Mouse (Mus musculus): ENCODE data around the gene 1700037C18Rik.
A peak's percentile ranks its signal among the peaks of the same experiment; 100 is the strongest.
"Not testable (repeated sequence)": the region's sequence is repeated elsewhere in the genome, so short reads cannot be mapped to it uniquely, and the experiment has no call there.

1700037C18Rik gene

GRCm38 (mm10) chr16:3872216-3873047, 36.1 kb downstream of the 1700037C18Rik start, which contains the start of gene Naa60:
Naa60 (plus strand) TSS chr16:3872375.
- DNase-seq (ENCODE audit: low read depth, low spot score) = peak; percentile 93

- no peak for DNase-seq (ENCODE audit: low read depth, low spot score)
Measured at GRCm38 (mm10) chr16:3871815-3872214, 36.7 kb downstream of the 1700037C18Rik start.

GRCm38 (mm10) chr16:3859254-3859653, 49.2 kb downstream of the 1700037C18Rik start:
- no peak for DNase-seq (ENCODE audit: low read depth, low spot score)

DNA sequence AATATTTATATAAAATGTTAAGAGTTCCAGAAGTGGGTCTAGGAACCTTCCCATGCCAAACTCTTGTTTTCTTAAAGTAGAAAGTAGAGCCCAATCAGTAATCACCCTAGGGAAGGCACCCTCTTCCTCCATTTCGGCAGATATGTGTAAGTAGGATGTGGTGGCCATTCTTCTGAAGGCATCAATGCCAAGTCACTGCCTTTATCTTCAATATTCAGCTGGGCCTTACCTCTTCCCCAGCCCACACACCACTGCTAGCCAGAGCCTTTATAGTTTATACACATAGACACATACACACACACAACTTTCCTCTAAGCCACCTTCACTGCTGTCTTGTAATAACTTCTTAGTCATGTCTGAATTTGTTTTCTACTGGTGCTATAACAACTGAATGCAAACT, 52.7 kb downstream of the 1700037C18Rik start:
- no peak for DNase-seq (ENCODE audit: low read depth, low spot score)

DNA sequence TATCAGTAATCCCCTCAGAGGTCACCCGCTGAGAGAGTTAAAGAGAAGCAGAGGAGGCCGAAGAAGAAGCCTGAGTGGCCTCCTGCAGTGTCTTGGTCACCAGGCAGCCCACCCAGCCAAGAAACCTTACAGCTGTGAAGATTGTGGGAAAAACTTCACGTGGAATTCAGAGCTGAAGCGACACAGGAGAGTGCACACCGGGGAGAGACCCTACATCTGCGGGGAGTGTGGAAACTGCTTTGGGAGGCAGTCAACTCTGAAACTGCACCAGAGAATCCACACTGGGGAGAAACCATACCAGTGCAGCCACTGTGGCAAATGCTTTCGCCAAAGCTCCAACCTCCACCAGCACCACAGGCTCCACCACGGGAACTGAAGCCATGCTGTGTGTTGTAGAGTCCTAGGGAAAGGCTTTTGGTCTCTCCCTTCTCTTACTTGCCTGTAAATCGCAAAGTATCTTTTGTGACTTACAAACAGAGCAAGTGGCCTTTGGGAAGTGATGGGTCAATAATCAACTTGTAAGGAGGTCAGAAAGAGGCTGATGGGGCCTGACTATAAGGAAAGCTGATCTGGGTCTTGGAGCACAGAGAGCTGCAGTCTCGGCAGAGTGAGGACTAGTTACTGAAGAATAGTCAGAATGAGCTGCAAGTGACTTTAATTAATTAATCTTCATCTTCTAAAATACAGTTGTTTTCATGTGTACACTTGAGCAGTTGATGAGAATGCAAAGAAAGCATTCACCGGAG, 53.9 kb downstream of the 1700037C18Rik start:
- DNase-seq (ENCODE audit: low read depth, low spot score) = no peak

GRCm38 (mm10) chr16:3852586-3852985, 55.9 kb downstream of the 1700037C18Rik start:
- DNase-seq (ENCODE audit: low read depth, low spot score) = no peak

GRCm38 (mm10) chr16:3851301-3851700, 57.2 kb downstream of the 1700037C18Rik start:
- not testable (repeated sequence) for DNase-seq (ENCODE audit: low read depth, low spot score)

DNA sequence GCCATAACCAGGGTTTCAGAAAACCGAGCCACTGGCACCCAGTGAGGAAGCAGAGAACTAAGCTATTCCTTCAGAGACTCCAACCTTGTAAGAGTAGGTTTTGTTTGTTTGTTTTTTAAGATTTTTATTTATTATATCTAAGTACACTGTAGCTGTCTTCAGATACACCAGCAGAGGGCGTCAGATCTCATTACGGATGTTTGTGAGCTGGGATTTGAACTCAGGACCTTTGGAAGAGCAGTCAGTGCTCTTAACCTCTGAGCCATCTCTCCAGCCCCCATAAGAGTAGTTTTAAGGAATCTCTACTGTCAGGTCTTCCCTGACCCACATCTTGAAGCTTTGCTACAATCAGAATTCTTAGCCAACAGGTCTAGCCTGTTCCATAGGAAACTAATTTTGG, 60.1 kb downstream of the 1700037C18Rik start:
- no peak for DNase-seq (ENCODE audit: low read depth, low spot score)

DNA sequence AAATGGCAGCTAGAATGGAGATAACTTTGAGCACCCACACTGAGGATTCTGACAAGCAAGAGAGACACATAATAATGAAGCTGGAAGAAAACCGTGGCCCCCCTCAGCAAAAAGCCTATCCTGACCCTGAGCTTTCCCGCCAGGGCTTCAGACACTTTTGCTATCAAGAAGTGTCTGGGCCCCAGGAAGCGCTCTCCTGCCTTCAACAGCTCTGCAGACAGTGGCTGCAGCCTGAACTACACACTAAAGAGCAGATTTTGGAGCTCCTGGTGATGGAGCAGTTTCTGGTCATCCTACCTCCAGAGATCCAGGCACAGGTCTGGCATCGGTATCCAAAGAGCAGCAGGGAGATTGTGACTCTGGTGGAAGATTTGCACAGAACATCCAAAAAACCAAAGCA, 60.6 kb downstream of the 1700037C18Rik start:
- no peak for DNase-seq (ENCODE audit: low read depth, low spot score)

- DNase-seq (ENCODE audit: low read depth, low spot score) = peak; percentile 66
Measured at GRCm38 (mm10) chr16:3846711-3847518, 61.6 kb downstream of the 1700037C18Rik start, which contains the start of gene Zfp174. Zfp174 (plus strand) TSS chr16:3847268.
